Mouse (Mus musculus): Measurements from ENCODE around the gene Sipa1l3.

- TF ChIP-seq CTCF (conservative IDR thresholded peaks at IDR 0.05; ENCODE audit: low read length) (no peak), POU5F1 (IDR thresholded peaks at IDR 0.05; ENCODE audit: borderline replicate concordance, low read length) (no peak), NANOG (IDR thresholded peaks at IDR 0.05; ENCODE audit: borderline replicate concordance, low read length) (no peak)
Measured at GRCm38 (mm10) chr7:29441151-29441550, 77.3 kb downstream of the Sipa1l3 start.

Measured in E14TG2a.4 (cell line).